Mouse (Mus musculus): ENCODE data around the gene Mprip. TPM values are rescaled to one million over a fixed set of nuclear protein-coding genes. Genes with fewer than 3 reads are reported as not detected.

Gene Mprip
- polyA plus RNA-seq, 1 experiment from 2014 or later, result 63.4 TPM

- 95% methylated on average over 2 of the region's 2 CpGs for WGBS
- H3K36me3 ChIP-seq (ENCODE audit: control insufficient read depth, insufficient read depth, low read length), result peaks cover 98% of the 10 kb centered on the region
- H3K27me3 ChIP-seq (replicated peaks; ENCODE audit: control insufficient read depth, insufficient read depth, low read length), result no peaks in the 10 kb centered on the region
- H3K9me3 ChIP-seq (replicated peaks; ENCODE audit: control insufficient read depth, low read length), result no peaks in the 10 kb centered on the region
- H3K27ac ChIP-seq (ENCODE audit: low read depth, low read length), result no peak overlapping the region
- H3K4me2 ChIP-seq (ENCODE audit: low read length), result no peak overlapping the region
- no peak overlapping the region for H3K4me3 ChIP-seq (ENCODE audit: low read depth, low read length)
- DNase-seq (ENCODE audit: low spot score) (no peak), ATAC-seq (no peak)
- no peak overlapping the region for H3K9ac ChIP-seq (ENCODE audit: low read length)
- no peaks in the 10 kb centered on the region for H3K4me1 ChIP-seq (ENCODE audit: control insufficient read depth, insufficient read depth, low read length)
Measured at GRCm38 (mm10) chr11:59772291-59772690, 111.2 kb downstream of the Mprip start.

DNA sequence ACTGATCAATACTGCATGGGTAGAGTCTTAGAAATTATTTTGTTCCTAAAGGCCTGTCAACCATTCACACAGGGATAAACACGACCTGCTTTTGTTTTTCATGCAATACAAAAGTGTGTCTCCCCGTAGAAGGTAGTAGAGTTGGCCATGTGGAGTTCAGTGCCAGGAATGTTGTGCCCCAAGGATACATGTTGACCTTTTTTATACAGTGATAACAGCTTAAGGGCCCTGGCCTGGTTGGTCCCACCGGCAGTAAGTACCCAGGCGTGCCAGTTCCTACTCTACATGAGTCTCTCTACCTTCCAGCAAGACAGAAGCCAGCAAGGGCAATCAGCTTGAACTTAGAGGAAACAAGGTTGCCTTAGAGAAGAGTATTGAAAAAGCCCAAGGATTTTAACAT lies 111.8 kb downstream of the Mprip start:
- H3K27ac ChIP-seq (ENCODE audit: low read depth, low read length), result no peak overlapping the region
- ATAC-seq (no peak), DNase-seq (ENCODE audit: low spot score) (no peak)
- H3K27me3 ChIP-seq (replicated peaks; ENCODE audit: control insufficient read depth, insufficient read depth, low read length), result no peaks in the 10 kb centered on the region
- H3K4me1 ChIP-seq (ENCODE audit: control insufficient read depth, insufficient read depth, low read length), result no peaks in the 10 kb centered on the region
- 90% methylated on average over 4 of the region's 4 CpGs for WGBS
- peaks cover 97% of the 10 kb centered on the region for H3K36me3 ChIP-seq (ENCODE audit: control insufficient read depth, insufficient read depth, low read length)
- H3K4me2 ChIP-seq (ENCODE audit: low read length), result no peak overlapping the region
- H3K4me3 ChIP-seq (ENCODE audit: low read depth, low read length), result no peak overlapping the region
- H3K9ac ChIP-seq (ENCODE audit: low read length), result no peak overlapping the region
- no peaks in the 10 kb centered on the region for H3K9me3 ChIP-seq (replicated peaks; ENCODE audit: control insufficient read depth, low read length)

GRCm38 (mm10) chr11:59774522-59774921 lies 113.4 kb downstream of the Mprip start:
- H3K4me1 ChIP-seq (ENCODE audit: control insufficient read depth, insufficient read depth, low read length), result no peaks in the 10 kb centered on the region
- 93% methylated on average over 4 of the region's 4 CpGs for WGBS
- no peaks in the 10 kb centered on the region for H3K27me3 ChIP-seq (replicated peaks; ENCODE audit: control insufficient read depth, insufficient read depth, low read length)
- ATAC-seq (no peak), DNase-seq (ENCODE audit: low spot score) (no peak)
- no peak overlapping the region for H3K4me2 ChIP-seq (ENCODE audit: low read length)
- H3K4me3 ChIP-seq (ENCODE audit: low read depth, low read length), result no peak overlapping the region
- H3K9me3 ChIP-seq (replicated peaks; ENCODE audit: control insufficient read depth, low read length), result no peaks in the 10 kb centered on the region
- no peak overlapping the region for H3K27ac ChIP-seq (ENCODE audit: low read depth, low read length)
- H3K36me3 ChIP-seq (ENCODE audit: control insufficient read depth, insufficient read depth, low read length), result peaks cover 90% of the 10 kb centered on the region
- no peak overlapping the region for H3K9ac ChIP-seq (ENCODE audit: low read length)

- WGBS, result 87% methylated on average over 13 of the region's 13 CpGs
- Histone ChIP-seq H3K36me3 (ENCODE audit: control insufficient read depth, insufficient read depth, low read length) (peaks cover 82% of the 10 kb centered on the region), H3K27me3 (replicated peaks; ENCODE audit: control insufficient read depth, insufficient read depth, low read length) (no peaks in the 10 kb centered on the region), H3K9me3 (replicated peaks; ENCODE audit: control insufficient read depth, low read length) (no peaks in the 10 kb centered on the region), H3K4me1 (ENCODE audit: control insufficient read depth, insufficient read depth, low read length) (no peaks in the 10 kb centered on the region), H3K27ac (ENCODE audit: low read depth, low read length) (no peak overlapping the region), H3K4me2 (ENCODE audit: low read length) (no peak overlapping the region), H3K4me3 (ENCODE audit: low read depth, low read length) (no peak overlapping the region), H3K9ac (ENCODE audit: low read length) (no peak overlapping the region)
- DNase-seq (ENCODE audit: low spot score), result no peak
- no peak for ATAC-seq
Measured at GRCm38 (mm10) chr11:59775435-59776148, 114.5 kb downstream of the Mprip start.

GRCm38 (mm10) chr11:59777259-59777658 lies 116.2 kb downstream of the Mprip start:
- no peak overlapping the region for H3K27ac ChIP-seq (ENCODE audit: low read depth, low read length)
- no peak overlapping the region for H3K9ac ChIP-seq (ENCODE audit: low read length)
- H3K4me1 ChIP-seq (ENCODE audit: control insufficient read depth, insufficient read depth, low read length), result no peaks in the 10 kb centered on the region
- no peak overlapping the region for H3K4me3 ChIP-seq (ENCODE audit: low read depth, low read length)
- no peaks in the 10 kb centered on the region for H3K27me3 ChIP-seq (replicated peaks; ENCODE audit: control insufficient read depth, insufficient read depth, low read length)
- no peak for ATAC-seq
- no peak overlapping the region for H3K4me2 ChIP-seq (ENCODE audit: low read length)
- H3K9me3 ChIP-seq (replicated peaks; ENCODE audit: control insufficient read depth, low read length), result no peaks in the 10 kb centered on the region
- WGBS, result 87% methylated on average over 5 of the region's 5 CpGs
- no peak for DNase-seq (ENCODE audit: low spot score)
- H3K36me3 ChIP-seq (ENCODE audit: control insufficient read depth, insufficient read depth, low read length), result peaks cover 65% of the 10 kb centered on the region

- ATAC-seq (no peak; the same call in 1 of the 2 replicates), DNase-seq (ENCODE audit: low spot score) (peak; percentile 56)
- Histone ChIP-seq H3K4me3 (ENCODE audit: low read depth, low read length) (no peak overlapping the region), H3K27ac (ENCODE audit: low read depth, low read length) (no peak overlapping the region), H3K9ac (ENCODE audit: low read length) (no peak overlapping the region), H3K36me3 (ENCODE audit: control insufficient read depth, insufficient read depth, low read length) (peaks cover 55% of the 10 kb centered on the region), H3K27me3 (replicated peaks; ENCODE audit: control insufficient read depth, insufficient read depth, low read length) (no peaks in the 10 kb centered on the region), H3K9me3 (replicated peaks; ENCODE audit: control insufficient read depth, low read length) (no peaks in the 10 kb centered on the region), H3K4me1 (ENCODE audit: control insufficient read depth, insufficient read depth, low read length) (no peaks in the 10 kb centered on the region), H3K4me2 (ENCODE audit: low read length) (no peak overlapping the region)
- 54% methylated on average over 9 of the region's 9 CpGs for WGBS
Measured at GRCm38 (mm10) chr11:59778181-59778873, 117.2 kb downstream of the Mprip start.

- DNase-seq (ENCODE audit: low spot score) (no peak), ATAC-seq (no peak)
- no peaks in the 10 kb centered on the region for H3K9me3 ChIP-seq (replicated peaks; ENCODE audit: control insufficient read depth, low read length)
- WGBS, result 88% methylated on average over 1 of the region's 1 CpGs
- H3K4me1 ChIP-seq (ENCODE audit: control insufficient read depth, insufficient read depth, low read length), result no peaks in the 10 kb centered on the region
- no peak overlapping the region for H3K4me2 ChIP-seq (ENCODE audit: low read length)
- no peak overlapping the region for H3K4me3 ChIP-seq (ENCODE audit: low read depth, low read length)
- peaks cover 49% of the 10 kb centered on the region for H3K36me3 ChIP-seq (ENCODE audit: control insufficient read depth, insufficient read depth, low read length)
- H3K27ac ChIP-seq (ENCODE audit: low read depth, low read length), result no peak overlapping the region
- no peaks in the 10 kb centered on the region for H3K27me3 ChIP-seq (replicated peaks; ENCODE audit: control insufficient read depth, insufficient read depth, low read length)
- H3K9ac ChIP-seq (ENCODE audit: low read length), result no peak overlapping the region
Measured at GRCm38 (mm10) chr11:59778874-59779223, 117.7 kb downstream of the Mprip start.

DNA sequence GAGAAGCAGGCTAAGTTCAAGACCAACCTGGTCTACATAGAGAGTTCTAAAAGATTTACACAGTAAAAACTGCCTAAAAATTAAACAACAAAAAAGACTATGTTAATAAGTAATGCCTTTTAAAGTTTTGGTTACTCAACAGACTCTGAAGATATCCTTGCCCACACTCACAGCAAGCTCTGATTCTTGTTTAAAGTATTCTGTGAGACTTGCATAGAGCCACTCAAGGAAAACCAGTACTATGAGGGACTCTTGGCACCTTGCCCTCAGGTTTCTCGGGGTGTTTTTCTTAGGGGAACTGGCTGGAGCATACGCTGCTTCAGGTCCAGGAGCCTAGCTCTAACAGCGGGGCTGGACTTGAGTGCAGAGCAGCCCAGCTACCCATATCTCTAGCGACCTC lies 118.3 kb downstream of the Mprip start:
- peaks cover 44% of the 10 kb centered on the region for H3K36me3 ChIP-seq (ENCODE audit: control insufficient read depth, insufficient read depth, low read length)
- no peak overlapping the region for H3K27ac ChIP-seq (ENCODE audit: low read depth, low read length)
- DNase-seq (ENCODE audit: low spot score) (no peak), ATAC-seq (no peak)
- 87% methylated on average over 4 of the region's 4 CpGs for WGBS
- no peaks in the 10 kb centered on the region for H3K4me1 ChIP-seq (ENCODE audit: control insufficient read depth, insufficient read depth, low read length)
- H3K9me3 ChIP-seq (replicated peaks; ENCODE audit: control insufficient read depth, low read length), result no peaks in the 10 kb centered on the region
- H3K9ac ChIP-seq (ENCODE audit: low read length), result no peak overlapping the region
- H3K27me3 ChIP-seq (replicated peaks; ENCODE audit: control insufficient read depth, insufficient read depth, low read length), result no peaks in the 10 kb centered on the region
- H3K4me3 ChIP-seq (ENCODE audit: low read depth, low read length), result no peak overlapping the region
- H3K4me2 ChIP-seq (ENCODE audit: low read length), result no peak overlapping the region

GRCm38 (mm10) chr11:59780241-59780640 lies 119.1 kb downstream of the Mprip start:
- H3K9me3 ChIP-seq (replicated peaks; ENCODE audit: control insufficient read depth, low read length), result no peaks in the 10 kb centered on the region
- no peak for DNase-seq (ENCODE audit: low spot score)
- no peaks in the 10 kb centered on the region for H3K27me3 ChIP-seq (replicated peaks; ENCODE audit: control insufficient read depth, insufficient read depth, low read length)
- WGBS, result 92% methylated on average over 4 of the region's 4 CpGs
- H3K27ac ChIP-seq (ENCODE audit: low read depth, low read length), result no peak overlapping the region
- no peak overlapping the region for H3K4me2 ChIP-seq (ENCODE audit: low read length)
- peaks cover 37% of the 10 kb centered on the region for H3K36me3 ChIP-seq (ENCODE audit: control insufficient read depth, insufficient read depth, low read length)
- no peak overlapping the region for H3K4me3 ChIP-seq (ENCODE audit: low read depth, low read length)
- no peak for ATAC-seq
- H3K4me1 ChIP-seq (ENCODE audit: control insufficient read depth, insufficient read depth, low read length), result no peaks in the 10 kb centered on the region
- no peak overlapping the region for H3K9ac ChIP-seq (ENCODE audit: low read length)

Measured in forebrain, embryonic 14.5 days (tissue).